Mouse (Mus musculus) natural killer cell, adult 2 months (primary cell): ENCODE measurements around the gene Serpinf2.
"Not testable (repeated sequence)": the region's sequence is repeated elsewhere in the genome, so short reads cannot be mapped to it uniquely, and the experiment has no call there.

Experiments
- DNase-seq, 2 experiments: peaks; one replicate each; pipeline ENCODE4 v3.0.0; 2022; ENCODE audit warnings: low spot score in 2 of 2

Gene Serpinf2

DNA sequence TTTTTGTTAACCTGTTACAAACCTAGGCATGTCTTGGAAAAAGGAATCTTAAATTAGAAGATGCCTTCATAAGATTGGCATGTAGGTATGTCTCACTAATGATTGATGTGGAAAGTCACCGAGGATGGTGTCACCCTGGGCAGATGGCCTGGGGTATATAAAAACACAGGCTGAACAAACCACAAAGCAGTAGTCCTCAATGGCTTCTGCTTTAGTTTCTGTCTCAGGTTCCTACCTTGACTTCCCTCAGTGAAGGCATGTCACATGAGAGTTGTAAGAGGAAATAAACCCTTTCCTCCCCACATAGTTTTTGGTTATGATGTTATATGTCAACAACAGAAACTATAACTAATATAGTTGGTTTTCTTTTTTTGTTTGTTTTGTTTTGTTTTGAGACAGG is 43.8 kb downstream of the Serpinf2 start:
- no peak for DNase-seq

DNA sequence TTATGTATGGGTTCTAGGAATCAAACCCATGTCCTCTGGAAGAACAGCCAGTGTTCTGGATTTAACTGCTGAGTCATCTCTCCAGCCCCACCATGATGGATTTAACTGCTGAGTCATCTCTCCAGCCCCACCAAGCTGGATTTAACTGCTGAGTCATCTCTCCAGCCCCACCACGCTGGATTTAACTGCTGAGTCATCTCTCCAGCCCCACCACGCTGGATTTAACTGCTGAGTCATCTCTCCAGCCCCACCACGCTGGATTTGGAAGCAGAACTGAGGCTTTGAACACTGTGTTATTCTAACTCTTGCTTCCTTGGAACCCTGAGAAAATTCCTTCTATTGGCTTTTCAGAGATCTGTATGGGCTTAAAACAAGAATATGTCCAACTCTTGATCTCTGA is 55.9 kb downstream of the Serpinf2 start:
- DNase-seq = not testable (repeated sequence)
